Mouse (Mus musculus) gonadal fat pad, adult 2 months (tissue): ENCODE results near the gene Stac3. TPM values are rescaled to one million over a fixed set of nuclear protein-coding genes. Genes with fewer than 3 reads are reported as not detected.

Experiments used
- DNase-seq: peaks from one replicate; pipeline ENCODE4 v3.0.0-alpha.2; 2012; ENCODE audit warnings: low read depth
- polyA plus RNA-seq: library from polyadenylated mRNA; depleted of rRNA; stranded (reverse); fragments of >200 nt; gene quantifications from 2 replicates; pipeline ENCODE4 v1.2.3, GENCODE M21; 2012

Stac3 gene
- polyA plus RNA-seq, 1 experiment, result 2.1 TPM

- no peak for DNase-seq
Observed at GRCm38 (mm10) chr10:127522088-127522581, 20.6 kb downstream of the Stac3 start, which contains the start of gene Shmt2. Gene Shmt2, minus strand, starts transcription at chr10:127522444.

GRCm38 (mm10) chr10:127524646-127525255, 23.3 kb downstream of the Stac3 start:
- no peak for DNase-seq

- DNase-seq, result no peak
Observed at GRCm38 (mm10) chr10:127526048-127526447, 24.6 kb downstream of the Stac3 start.

GRCm38 (mm10) chr10:127526681-127527080, 25.2 kb downstream of the Stac3 start:
- DNase-seq, result no peak

- DNase-seq, result no peak
Observed at GRCm38 (mm10) chr10:127527481-127527880, 26.0 kb downstream of the Stac3 start.

- no peak for DNase-seq
Observed at GRCm38 (mm10) chr10:127530945-127531344, 29.5 kb downstream of the Stac3 start.

- DNase-seq, result no peak
Observed at GRCm38 (mm10) chr10:127531548-127531947, 30.1 kb downstream of the Stac3 start.

GRCm38 (mm10) chr10:127534036-127534928, 32.8 kb downstream of the Stac3 start, which contains the start of gene Nxph4:
Gene Nxph4, minus strand, starts transcription at chr10:127534559.
- no peak for DNase-seq

- no peak for DNase-seq
Observed at GRCm38 (mm10) chr10:127534929-127535384, 33.5 kb downstream of the Stac3 start.

GRCm38 (mm10) chr10:127536586-127537314, 35.3 kb downstream of the Stac3 start:
- no peak for DNase-seq

GRCm38 (mm10) chr10:127537854-127538583, 36.5 kb downstream of the Stac3 start:
- DNase-seq, result no peak

- no peak for DNase-seq
Observed at GRCm38 (mm10) chr10:127541510-127541909, 40.0 kb downstream of the Stac3 start.

- no peak for DNase-seq
Observed at GRCm38 (mm10) chr10:127542084-127542483, 40.6 kb downstream of the Stac3 start.

- no peak for DNase-seq
Observed at GRCm38 (mm10) chr10:127542720-127543119, 41.2 kb downstream of the Stac3 start.

- peak; percentile 36 for DNase-seq
Observed at GRCm38 (mm10) chr10:127543916-127544315, 42.4 kb downstream of the Stac3 start.

GRCm38 (mm10) chr10:127544375-127544774, 42.9 kb downstream of the Stac3 start:
- no peak for DNase-seq

GRCm38 (mm10) chr10:127546505-127546904, 45.0 kb downstream of the Stac3 start:
- DNase-seq, result no peak

- DNase-seq, result no peak
Observed at GRCm38 (mm10) chr10:127548236-127548635, 46.8 kb downstream of the Stac3 start.

- no peak for DNase-seq
Observed at GRCm38 (mm10) chr10:127549892-127550291, 48.4 kb downstream of the Stac3 start.

GRCm38 (mm10) chr10:127555703-127556102, 54.2 kb downstream of the Stac3 start:
- no peak for DNase-seq

- no peak for DNase-seq
Observed at GRCm38 (mm10) chr10:127557397-127557796, 55.9 kb downstream of the Stac3 start.
